Mouse (Mus musculus): Measurements from ENCODE around the gene Ccp110. TPM values are rescaled to one million over a fixed set of nuclear protein-coding genes. Genes with fewer than 3 reads are reported as not detected.

Gene Ccp110
- polyA plus RNA-seq, 1 experiment from 2014 or later: 3.5 TPM

- DNase-seq (peak; percentile 45), ATAC-seq (no peak; the same call in 1 of the 2 replicates)
- WGBS (ENCODE audit: insufficient replicate concordance): 49% methylated on average over 5 of the region's 5 CpGs
- Histone ChIP-seq H3K9ac (replicated peaks) (no peak overlapping the region), H3K4me1 (ENCODE audit: insufficient read depth) (peaks cover 8% of the 10 kb centered on the region; the same call in 1 of the 2 replicates), H3K4me2 (ENCODE audit: low read depth, low read length) (0 out of 2 replicates have a peak overlapping the region, but pooled peaks have one; percentile 29), H3K9me3 (ENCODE audit: low read length) (no peaks in the 10 kb centered on the region), H3K27me3 (ENCODE audit: insufficient read depth, low read length) (no peaks in the 10 kb centered on the region), H3K36me3 (replicated peaks; ENCODE audit: insufficient read depth, low read length) (peaks cover 30% of the 10 kb centered on the region), H3K4me3 (ENCODE audit: low read depth, low read length) (no peak overlapping the region), H3K27ac (ENCODE audit: low read depth) (no peak overlapping the region; the same call in 1 of the 2 replicates)
- no peak for TF ChIP-seq CTCF (IDR thresholded peaks at IDR 0.05; ENCODE audit: low read depth)
These were observed 47.0 kb downstream of the Ccp110 start for GRCm38 (mm10) chr7:118759372-118759771.

DNA sequence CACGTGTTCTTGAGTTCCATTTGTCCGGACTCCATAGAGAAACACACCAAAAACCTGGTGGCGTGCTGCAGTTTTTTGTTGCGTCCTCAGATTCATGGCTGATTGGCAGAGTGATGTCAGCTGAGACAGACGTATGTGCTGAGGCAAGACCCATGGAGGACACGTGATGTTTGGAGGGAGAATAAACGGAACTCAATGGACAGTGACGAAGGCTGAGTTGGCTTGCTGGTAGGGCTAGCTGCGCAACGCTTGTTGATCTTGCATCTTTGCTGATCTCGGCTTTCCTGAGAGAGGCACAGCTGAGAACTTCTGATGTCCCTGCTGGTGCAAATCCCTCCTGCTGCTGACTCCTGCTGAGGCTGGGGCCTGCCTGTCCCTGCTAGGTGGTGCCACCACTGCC lies 51.6 kb downstream of the Ccp110 start:
- DNase-seq: no peak
- WGBS (ENCODE audit: insufficient replicate concordance): 82% methylated on average over 11 of the region's 11 CpGs

DNA sequence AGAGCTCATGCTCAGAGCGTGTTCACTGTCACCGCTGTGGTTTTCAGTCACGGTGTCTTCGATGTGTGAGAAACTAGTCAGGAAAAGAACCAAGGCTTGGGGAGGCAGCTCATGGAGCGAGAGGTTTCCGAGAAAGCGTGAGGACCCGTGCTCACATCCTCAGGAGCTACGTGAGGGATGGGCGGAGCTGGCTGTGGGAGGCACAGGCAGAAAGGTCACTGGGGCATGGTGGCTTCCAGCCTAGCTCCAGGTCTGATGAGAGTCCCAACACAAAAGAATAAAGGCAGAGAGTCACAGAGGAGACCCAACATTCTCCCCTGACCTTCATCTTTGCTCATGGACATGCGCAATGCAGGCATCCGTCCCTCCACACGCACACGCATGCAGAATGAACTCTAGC lies 52.4 kb downstream of the Ccp110 start:
- Histone ChIP-seq H3K4me2 (ENCODE audit: low read depth, low read length) (no peak overlapping the region), H3K9ac (replicated peaks) (no peak overlapping the region), H3K27me3 (ENCODE audit: insufficient read depth, low read length) (no peaks in the 10 kb centered on the region), H3K4me1 (ENCODE audit: insufficient read depth) (no peaks in the 10 kb centered on the region), H3K9me3 (ENCODE audit: low read length) (no peaks in the 10 kb centered on the region), H3K27ac (ENCODE audit: low read depth) (no peak overlapping the region), H3K4me3 (ENCODE audit: low read depth, low read length) (no peak overlapping the region), H3K36me3 (replicated peaks; ENCODE audit: insufficient read depth, low read length) (peaks cover 11% of the 10 kb centered on the region)
- ATAC-seq: no peak
- no peak for TF ChIP-seq EP300 (IDR thresholded peaks at IDR 0.05; ENCODE audit: low read depth)
- TF ChIP-seq CTCF (IDR thresholded peaks at IDR 0.05; ENCODE audit: low read depth): no peak
- DNase-seq: no peak
- 86% methylated on average over 14 of the region's 14 CpGs for WGBS (ENCODE audit: insufficient replicate concordance)

More for the DNA sequence above, 51.6 kb downstream of the Ccp110 start:
- Histone ChIP-seq H3K9ac (replicated peaks) (no peak overlapping the region), H3K4me2 (ENCODE audit: low read depth, low read length) (no peak overlapping the region), H3K4me1 (ENCODE audit: insufficient read depth) (peaks cover 6% of the 10 kb centered on the region; the same call in 1 of the 2 replicates), H3K36me3 (replicated peaks; ENCODE audit: insufficient read depth, low read length) (peaks cover 15% of the 10 kb centered on the region), H3K4me3 (ENCODE audit: low read depth, low read length) (no peak overlapping the region), H3K27ac (ENCODE audit: low read depth) (no peak overlapping the region), H3K9me3 (ENCODE audit: low read length) (no peaks in the 10 kb centered on the region), H3K27me3 (ENCODE audit: insufficient read depth, low read length) (no peaks in the 10 kb centered on the region)
- no peak for ATAC-seq
- no peak for TF ChIP-seq EP300 (IDR thresholded peaks at IDR 0.05; ENCODE audit: low read depth)
- TF ChIP-seq CTCF (IDR thresholded peaks at IDR 0.05; ENCODE audit: low read depth): no peak

GRCm38 (mm10) chr7:118765604-118766003 lies 53.3 kb downstream of the Ccp110 start:
- TF ChIP-seq CTCF (IDR thresholded peaks at IDR 0.05; ENCODE audit: low read depth) (no peak), EP300 (IDR thresholded peaks at IDR 0.05; ENCODE audit: low read depth) (no peak)
- ATAC-seq: no peak
- Histone ChIP-seq H3K27me3 (ENCODE audit: insufficient read depth, low read length) (no peaks in the 10 kb centered on the region), H3K9ac (replicated peaks) (no peak overlapping the region), H3K36me3 (replicated peaks; ENCODE audit: insufficient read depth, low read length) (peaks cover 10% of the 10 kb centered on the region), H3K4me3 (ENCODE audit: low read depth, low read length) (no peak overlapping the region), H3K4me2 (ENCODE audit: low read depth, low read length) (no peak overlapping the region), H3K27ac (ENCODE audit: low read depth) (no peak overlapping the region), H3K4me1 (ENCODE audit: insufficient read depth) (no peaks in the 10 kb centered on the region), H3K9me3 (ENCODE audit: low read length) (no peaks in the 10 kb centered on the region)
- WGBS (ENCODE audit: insufficient replicate concordance): 63% methylated on average over 8 of the region's 8 CpGs
- DNase-seq: no peak

GRCm38 (mm10) chr7:118766119-118766833 lies 53.9 kb downstream of the Ccp110 start:
- 62% methylated on average over 18 of the region's 18 CpGs for WGBS (ENCODE audit: insufficient replicate concordance)
- no peak overlapping the region for H3K4me3 ChIP-seq (ENCODE audit: low read depth, low read length)
- no peaks in the 10 kb centered on the region for H3K9me3 ChIP-seq (ENCODE audit: low read length)
- H3K4me1 ChIP-seq (ENCODE audit: insufficient read depth): no peaks in the 10 kb centered on the region
- ATAC-seq (no peak), DNase-seq (peak; percentile 76)
- H3K27ac ChIP-seq (ENCODE audit: low read depth): no peak overlapping the region
- no peak overlapping the region for H3K9ac ChIP-seq (replicated peaks)
- no peak overlapping the region for H3K4me2 ChIP-seq (ENCODE audit: low read depth, low read length)
- H3K36me3 ChIP-seq (replicated peaks; ENCODE audit: insufficient read depth, low read length): peaks cover 8% of the 10 kb centered on the region
- no peaks in the 10 kb centered on the region for H3K27me3 ChIP-seq (ENCODE audit: insufficient read depth, low read length)
- TF ChIP-seq CTCF (IDR thresholded peaks at IDR 0.05; ENCODE audit: low read depth): peak; percentile 96
- TF ChIP-seq EP300 (IDR thresholded peaks at IDR 0.05; ENCODE audit: low read depth): no peak

GRCm38 (mm10) chr7:118766834-118767224 lies 54.5 kb downstream of the Ccp110 start:
- no peak for ATAC-seq
- no peak for TF ChIP-seq EP300 (IDR thresholded peaks at IDR 0.05; ENCODE audit: low read depth)
- TF ChIP-seq CTCF (IDR thresholded peaks at IDR 0.05; ENCODE audit: low read depth): no peak
- Histone ChIP-seq H3K9me3 (ENCODE audit: low read length) (no peaks in the 10 kb centered on the region), H3K27me3 (ENCODE audit: insufficient read depth, low read length) (no peaks in the 10 kb centered on the region), H3K4me3 (ENCODE audit: low read depth, low read length) (no peak overlapping the region), H3K9ac (replicated peaks) (no peak overlapping the region), H3K36me3 (replicated peaks; ENCODE audit: insufficient read depth, low read length) (peaks cover 8% of the 10 kb centered on the region), H3K4me1 (ENCODE audit: insufficient read depth) (no peaks in the 10 kb centered on the region), H3K27ac (ENCODE audit: low read depth) (no peak overlapping the region), H3K4me2 (ENCODE audit: low read depth, low read length) (no peak overlapping the region)
- 90% methylated on average over 5 of the region's 5 CpGs for WGBS (ENCODE audit: insufficient replicate concordance)
- no peak for DNase-seq
